Mouse (Mus musculus): ENCODE measurements around the gene Dock10. TPM values are rescaled to one million over a fixed set of nuclear protein-coding genes. Genes with fewer than 3 reads are reported as not detected.

Gene Dock10
- polyA plus RNA-seq, 1 experiment from 2014 or later: 2.2 TPM

- Histone ChIP-seq H3K36me3 (no peaks in the 10 kb centered on the region), H3K27ac (no peak overlapping the region), H3K9me3 (replicated peaks) (no peaks in the 10 kb centered on the region), H3K4me3 (replicated peaks) (no peak overlapping the region), H3K4me1 (replicated peaks) (no peaks in the 10 kb centered on the region), H3K27me3 (no peaks in the 10 kb centered on the region), H3K4me2 (no peak overlapping the region), H3K9ac (no peak overlapping the region)
- no peak for ATAC-seq (ENCODE audit: low read depth)
- WGBS (ENCODE audit: insufficient replicate concordance): 26% methylated on average over 8 of the region's 8 CpGs
- DNase-seq: no peak
These were observed 152.1 kb downstream of the Dock10 start for GRCm38 (mm10) chr1:80606131-80606754.

GRCm38 (mm10) chr1:80604332-80604731 is 154.0 kb downstream of the Dock10 start:
- no peak overlapping the region for H3K27ac ChIP-seq
- no peak for ATAC-seq (ENCODE audit: low read depth)
- no peaks in the 10 kb centered on the region for H3K27me3 ChIP-seq
- H3K9ac ChIP-seq: no peak overlapping the region
- no peak overlapping the region for H3K4me2 ChIP-seq
- DNase-seq: no peak
- no peak overlapping the region for H3K4me3 ChIP-seq (replicated peaks)
- no peaks in the 10 kb centered on the region for H3K4me1 ChIP-seq (replicated peaks)
- WGBS (ENCODE audit: insufficient replicate concordance): 51% methylated on average over 2 of the region's 2 CpGs
- no peaks in the 10 kb centered on the region for H3K9me3 ChIP-seq (replicated peaks)
- H3K36me3 ChIP-seq: no peaks in the 10 kb centered on the region

- WGBS (ENCODE audit: insufficient replicate concordance): 70% methylated on average over 2 of the region's 2 CpGs
- DNase-seq: no peak
- no peak for ATAC-seq (ENCODE audit: low read depth)
These were observed 155.2 kb downstream of the Dock10 start for GRCm38 (mm10) chr1:80603081-80603480.

GRCm38 (mm10) chr1:80583281-80583680 is 175.0 kb downstream of the Dock10 start:
- Histone ChIP-seq H3K4me3 (replicated peaks) (no peak overlapping the region), H3K9ac (no peak overlapping the region), H3K4me1 (replicated peaks) (no peaks in the 10 kb centered on the region), H3K9me3 (replicated peaks) (no peaks in the 10 kb centered on the region), H3K4me2 (no peak overlapping the region), H3K27me3 (no peaks in the 10 kb centered on the region), H3K27ac (no peak overlapping the region), H3K36me3 (no peaks in the 10 kb centered on the region)
- 52% methylated on average over 5 of the region's 5 CpGs for WGBS (ENCODE audit: insufficient replicate concordance)
- no peak for ATAC-seq (ENCODE audit: low read depth)
- no peak for DNase-seq

More at GRCm38 (mm10) chr1:80603081-80603480, 155.2 kb downstream of the Dock10 start:
- H3K4me1 ChIP-seq (replicated peaks): no peaks in the 10 kb centered on the region
- H3K4me2 ChIP-seq: no peak overlapping the region
- H3K27ac ChIP-seq: no peak overlapping the region
- H3K4me3 ChIP-seq (replicated peaks): no peak overlapping the region
- H3K9me3 ChIP-seq (replicated peaks): no peaks in the 10 kb centered on the region
- no peaks in the 10 kb centered on the region for H3K36me3 ChIP-seq
- H3K27me3 ChIP-seq: no peaks in the 10 kb centered on the region
- H3K9ac ChIP-seq: no peak overlapping the region

- Histone ChIP-seq H3K36me3 (no peaks in the 10 kb centered on the region), H3K27ac (no peak overlapping the region), H3K9me3 (replicated peaks) (no peaks in the 10 kb centered on the region), H3K27me3 (no peaks in the 10 kb centered on the region), H3K4me3 (replicated peaks) (no peak overlapping the region), H3K4me2 (no peak overlapping the region), H3K4me1 (replicated peaks) (no peaks in the 10 kb centered on the region), H3K9ac (no peak overlapping the region)
- DNase-seq: no peak
- ATAC-seq (ENCODE audit: low read depth): no peak
- 81% methylated on average over 3 of the region's 3 CpGs for WGBS (ENCODE audit: insufficient replicate concordance)
These were observed 176.1 kb downstream of the Dock10 start for GRCm38 (mm10) chr1:80582186-80582585.

- Histone ChIP-seq H3K9me3 (replicated peaks) (no peaks in the 10 kb centered on the region), H3K4me3 (replicated peaks) (no peak overlapping the region), H3K27ac (no peak overlapping the region), H3K36me3 (no peaks in the 10 kb centered on the region), H3K4me1 (replicated peaks) (no peaks in the 10 kb centered on the region), H3K27me3 (no peaks in the 10 kb centered on the region), H3K4me2 (no peak overlapping the region), H3K9ac (no peak overlapping the region)
- 62% methylated on average over 2 of the region's 2 CpGs for WGBS (ENCODE audit: insufficient replicate concordance)
- ATAC-seq (ENCODE audit: low read depth): no peak
- DNase-seq: no peak
These were observed 181.4 kb downstream of the Dock10 start for GRCm38 (mm10) chr1:80576898-80577297.

- no peaks in the 10 kb centered on the region for H3K27me3 ChIP-seq
- no peaks in the 10 kb centered on the region for H3K9me3 ChIP-seq (replicated peaks)
- no peaks in the 10 kb centered on the region for H3K36me3 ChIP-seq
- ATAC-seq (ENCODE audit: low read depth): no peak
- H3K4me1 ChIP-seq (replicated peaks): no peaks in the 10 kb centered on the region
- H3K4me3 ChIP-seq (replicated peaks): no peak overlapping the region
- H3K27ac ChIP-seq: no peak overlapping the region
- 86% methylated on average over 1 of the region's 1 CpGs for WGBS (ENCODE audit: insufficient replicate concordance)
- no peak overlapping the region for H3K9ac ChIP-seq
- H3K4me2 ChIP-seq: no peak overlapping the region
- DNase-seq: no peak
These were observed 201.9 kb downstream of the Dock10 start for GRCm38 (mm10) chr1:80556446-80556845.

GRCm38 (mm10) chr1:80541522-80541921 is 216.8 kb downstream of the Dock10 start:
- DNase-seq (no peak), ATAC-seq (ENCODE audit: low read depth) (no peak)
- Histone ChIP-seq H3K4me1 (replicated peaks) (no peaks in the 10 kb centered on the region), H3K9ac (no peak overlapping the region), H3K27ac (no peak overlapping the region), H3K4me2 (no peak overlapping the region), H3K36me3 (no peaks in the 10 kb centered on the region), H3K4me3 (replicated peaks) (no peak overlapping the region), H3K9me3 (replicated peaks) (no peaks in the 10 kb centered on the region), H3K27me3 (no peaks in the 10 kb centered on the region)
- WGBS (ENCODE audit: insufficient replicate concordance): 75% methylated on average over 3 of the region's 3 CpGs

GRCm38 (mm10) chr1:80522197-80522596 is 236.1 kb downstream of the Dock10 start:
- WGBS (ENCODE audit: insufficient replicate concordance): 57% methylated on average over 5 of the region's 5 CpGs
- Histone ChIP-seq H3K9ac (no peak overlapping the region), H3K27me3 (no peaks in the 10 kb centered on the region), H3K9me3 (replicated peaks) (no peaks in the 10 kb centered on the region), H3K4me1 (replicated peaks) (no peaks in the 10 kb centered on the region), H3K36me3 (no peaks in the 10 kb centered on the region), H3K27ac (no peak overlapping the region), H3K4me3 (replicated peaks) (no peak overlapping the region), H3K4me2 (no peak overlapping the region)
- ATAC-seq (ENCODE audit: low read depth): no peak
- no peak for DNase-seq

- WGBS (ENCODE audit: insufficient replicate concordance): 48% methylated on average over 2 of the region's 2 CpGs
- Histone ChIP-seq H3K36me3 (no peaks in the 10 kb centered on the region), H3K9ac (no peak overlapping the region), H3K4me2 (no peak overlapping the region), H3K4me3 (replicated peaks) (no peak overlapping the region), H3K27me3 (no peaks in the 10 kb centered on the region), H3K4me1 (replicated peaks) (no peaks in the 10 kb centered on the region), H3K27ac (no peak overlapping the region), H3K9me3 (replicated peaks) (no peaks in the 10 kb centered on the region)
- ATAC-seq (ENCODE audit: low read depth): no peak
- DNase-seq: no peak
These were observed 237.9 kb downstream of the Dock10 start for GRCm38 (mm10) chr1:80520456-80520855.

GRCm38 (mm10) chr1:80519893-80520292 is 238.4 kb downstream of the Dock10 start:
- Histone ChIP-seq H3K27me3 (no peaks in the 10 kb centered on the region), H3K36me3 (no peaks in the 10 kb centered on the region), H3K9ac (no peak overlapping the region), H3K4me3 (replicated peaks) (no peak overlapping the region), H3K27ac (no peak overlapping the region), H3K4me2 (no peak overlapping the region), H3K4me1 (replicated peaks) (no peaks in the 10 kb centered on the region), H3K9me3 (replicated peaks) (no peaks in the 10 kb centered on the region)
- DNase-seq (no peak), ATAC-seq (ENCODE audit: low read depth) (no peak)
- WGBS (ENCODE audit: insufficient replicate concordance): 18% methylated on average over 1 of the region's 1 CpGs

- no peak overlapping the region for H3K4me3 ChIP-seq (replicated peaks)
- 40% methylated on average over 6 of the region's 6 CpGs for WGBS (ENCODE audit: insufficient replicate concordance)
- H3K27me3 ChIP-seq: no peaks in the 10 kb centered on the region
- ATAC-seq (ENCODE audit: low read depth): no peak
- H3K4me1 ChIP-seq (replicated peaks): no peaks in the 10 kb centered on the region
- no peak for DNase-seq
- no peak overlapping the region for H3K9ac ChIP-seq
- no peak overlapping the region for H3K4me2 ChIP-seq
- no peaks in the 10 kb centered on the region for H3K36me3 ChIP-seq
- H3K27ac ChIP-seq: no peak overlapping the region
- no peaks in the 10 kb centered on the region for H3K9me3 ChIP-seq (replicated peaks)
These were observed 242.5 kb downstream of the Dock10 start for GRCm38 (mm10) chr1:80515836-80516235.

Data from liver, embryonic 13.5 days (tissue).